In genomic region chr19:11964266-11964665, GRCm38 (mm10) we compare ENCODE assay signal across 8 mouse cellular contexts. TPM values are rescaled to one million over a fixed set of nuclear protein-coding genes. Genes with fewer than 3 reads are reported as not detected.
DNase-seq lines count a peak whose midpoint lies in the region; ATAC-seq and TF ChIP-seq lines count a peak whose summit lies in the region.

No protein-coding gene starts in this region.

- peak overlapping the region; percentile 91 for H3K27ac ChIP-seq in gastrocnemius, adult 2 months
- no peak overlapping the region for H3K27ac ChIP-seq in CH12.LX (ENCODE audit: insufficient read depth, low read depth)
- peak overlapping the region; percentile 82 for H3K27ac ChIP-seq in forebrain, postnatal 0 days (ENCODE audit: low read depth, low read length)
- H3K27ac ChIP-seq in midbrain, embryonic 10.5 days (replicated peaks): peak overlapping the region; percentile 83; the same call in 1 of the 2 replicates

- no peaks in the 10 kb centered on the region for H3K9me3 ChIP-seq in CH12.LX (replicated peaks; ENCODE audit: low read length)
- H3K9me3 ChIP-seq in forebrain, postnatal 0 days (ENCODE audit: low read length): no peaks in the 10 kb centered on the region
- 0 out of 2 replicates have a peak, but pooled peaks cover 6% of the 10 kb centered on the region for H3K9me3 ChIP-seq in midbrain, embryonic 10.5 days (replicated peaks)

- no peak overlapping the region for H3K4me2 ChIP-seq in CH12.LX (ENCODE audit: insufficient read depth, low read depth, poor library complexity, severe bottlenecking)
- H3K4me2 ChIP-seq in forebrain, postnatal 0 days (ENCODE audit: low read depth): peak overlapping the region; percentile 59

- H3K4me1 ChIP-seq in CH12.LX (ENCODE audit: control insufficient read depth in 1 of 2, insufficient read depth in 2 of 2): peaks cover 11 to 27% of the 10 kb centered on the region in 2 experiments
- H3K4me1 ChIP-seq in forebrain, postnatal 0 days (ENCODE audit: insufficient read depth): peaks cover 8% of the 10 kb centered on the region; the same call in 1 of the 2 replicates
- H3K4me1 ChIP-seq in midbrain, embryonic 10.5 days: peaks cover 15% of the 10 kb centered on the region

- peak overlapping the region; percentile 78 for H3K4me3 ChIP-seq in gastrocnemius, adult 2 months
- H3K4me3 ChIP-seq in CH12.LX (replicated peaks in 1 of 3; ENCODE audit: low read depth in 2 of 3, low read length in 2 of 3, poor library complexity in 1 of 3): peak overlapping the region in 1 of 3 experiments; percentile 57
- H3K4me3 ChIP-seq in forebrain, postnatal 0 days (ENCODE audit: low read depth, low read length): peak overlapping the region; percentile 43
- H3K4me3 ChIP-seq in midbrain, embryonic 10.5 days: peak overlapping the region; percentile 86

- no peak; the same call in 1 of the 2 replicates for TF ChIP-seq RAD21 in CH12.LX (IDR thresholded peaks at IDR 0.05; ENCODE audit: low read depth, low read length)

- H3K9ac ChIP-seq in CH12.LX (ENCODE audit: insufficient read depth, low read depth): no peak overlapping the region
- no peak overlapping the region for H3K9ac ChIP-seq in forebrain, postnatal 0 days

- dilution Hi-C loops in CH12.LX (cut with MboI; ENCODE audit: extremely low pct_ligation_motif_present, extremely low pct_unique_long_range_greater_than_20kb, low sequenced_read_pairs): no loop called here

- no peak for TF ChIP-seq POLR2A in CH12.LX (IDR thresholded peaks at IDR 0.05; ENCODE audit: low read depth, low read length)

- no peaks in the 10 kb centered on the region for H3K27me3 ChIP-seq in CH12.LX (replicated peaks)
- H3K27me3 ChIP-seq in forebrain, postnatal 0 days (ENCODE audit: insufficient read depth, low read length): no peaks in the 10 kb centered on the region
- no peaks in the 10 kb centered on the region for H3K27me3 ChIP-seq in midbrain, embryonic 10.5 days (ENCODE audit: low read depth, poor library complexity, severe bottlenecking)

- no peak for DNase-seq in gastrocnemius, adult 2 months
- DNase-seq in gastrocnemius, postnatal 10 days: no peak
- DNase-seq in CH12.LX (ENCODE audit: extremely low read depth): no peak
- no peak for DNase-seq in forebrain, postnatal 0 days
- DNase-seq in midbrain, embryonic 10.5 days (ENCODE audit: low spot score): no peak
- no peak for DNase-seq in ovary, adult 18-20 months (ENCODE audit: low spot score)
- DNase-seq in frontal cortex, postnatal 36 days (ENCODE audit: low spot score in 2 of 2): no peak
- DNase-seq in left cerebral cortex, adult 8-10 months (ENCODE audit: low spot score in 2 of 2): no peak

- no peak for TF ChIP-seq CTCF in gastrocnemius, adult 2 months (IDR thresholded peaks at IDR 0.05)
- TF ChIP-seq CTCF in CH12.LX (conservative IDR thresholded peaks at IDR 0.05 in 1 of 2, IDR thresholded peaks at IDR 0.05 in 1 of 2; ENCODE audit: low read depth in 2 of 2, low read length in 2 of 2): peak in 1 of 2 experiments; percentile 42; a peak in 2 of 4 replicates
- TF ChIP-seq CTCF in forebrain, postnatal 0 days (IDR thresholded peaks at IDR 0.05; ENCODE audit: low read depth): peak; percentile 37; the same call in 1 of the 2 replicates

- 100% methylated on average over 1 of the region's 1 CpGs for WGBS in forebrain, postnatal 0 days
- 94% methylated on average over 1 of the region's 1 CpGs for WGBS in midbrain, embryonic 10.5 days

- peaks cover 24% of the 10 kb centered on the region for H3K79me2 ChIP-seq in CH12.LX (replicated peaks; ENCODE audit: control insufficient read depth, extremely low read depth, insufficient read depth, poor library complexity, severe bottlenecking)

- intact Hi-C loops in gastrocnemius, adult 2 months (cut with DNase I): loop anchor here (5.0 kb wide), 1 partner anchor 42 kb away; no protein-coding TSS in a partner anchor

- no peak for ATAC-seq in forebrain, postnatal 0 days

- in situ Hi-C loops in CH12.LX (cut with MboI; ENCODE audit: low pct_ligation_motif_present, low pct_unique_long_range_greater_than_20kb, low sequenced_read_pairs): loop anchor here (25.0 kb wide), 1 partner anchor 352 kb away; the partner anchor contains the start of genes Ms4a2 and Ms4a6d

- TF ChIP-seq EP300 in CH12.LX (IDR thresholded peaks at IDR 0.05; ENCODE audit: low read length): no peak

- H3K36me3 ChIP-seq in CH12.LX (replicated peaks in 1 of 2; ENCODE audit: control insufficient read depth in 1 of 2, insufficient read depth in 1 of 2, low read length in 1 of 2): peaks cover 4 to 15% of the 10 kb centered on the region in 2 experiments
- no peaks in the 10 kb centered on the region for H3K36me3 ChIP-seq in forebrain, postnatal 0 days (ENCODE audit: insufficient read depth)
- peaks cover 5% of the 10 kb centered on the region; the same call in 1 of the 2 replicates for H3K36me3 ChIP-seq in midbrain, embryonic 10.5 days

TF ChIP-seq in CH12.LX, 34 proteins besides CTCF, POLR2A, EP300 and RAD21:
- TF ChIP-seq MYC (IDR thresholded peaks at IDR 0.05; ENCODE audit: low read depth, low read length): no peak
- TF ChIP-seq E2F4 (IDR thresholded peaks at IDR 0.05; ENCODE audit: insufficient replicate concordance, low read depth, low read length): 0 out of 2 replicates have a peak, but pooled peaks have one; percentile 12
- no peak for TF ChIP-seq RCOR1 (conservative IDR thresholded peaks at IDR 0.05; ENCODE audit: low read depth, low read length)

RNA-seq across cellular contexts. Expression of gene Osbp, which starts 1.5 kb away (rescaled TPM):
- total RNA-seq in gastrocnemius, adult 2 months (2021): 10 to 100 TPM; 54.3 to 62.9 TPM
- total RNA-seq in gastrocnemius, postnatal 10 days (2021): 10 to 100 TPM; 77.5 to 77.9 TPM
- total RNA-seq in CH12.LX (2012; rRNA removed): 17.7 and 20.6 TPM in 2 replicates
- total RNA-seq in CH12.LX (2014; rRNA removed): 21.1 and 21.4 TPM in 2 replicates
- polyA plus RNA-seq in CH12.LX (2012; ENCODE audit: insufficient read length, low read depth): 24.7 and 25.0 TPM in 2 replicates
- 27.3 and 30.3 TPM in 2 replicates for total RNA-seq in forebrain, postnatal 0 days (2014; rRNA removed)
- polyA plus RNA-seq in forebrain, postnatal 0 days (2015; fragmentation: Nextera tagmentation; extraction: Ambion mirVana): 2.3 and 3.1 TPM in 2 replicates
- 2.7 and 2.9 TPM in 2 replicates for polyA plus RNA-seq in midbrain, embryonic 10.5 days (2016; fragmentation: Nextera tagmentation; extraction: Ambion mirVana)
- 10 to 100 TPM; 56.8 to 62.7 (median 59.6) TPM for total RNA-seq in left cerebral cortex, adult 8-10 months (2022)

RNA-seq across cellular contexts. Expression of gene Patl1, which starts 52.1 kb away (rescaled TPM):
- total RNA-seq in gastrocnemius, adult 2 months (2021): 10 to 100 TPM; 24.3 to 29.3 TPM
- 10 to 100 TPM; 25.1 to 28.3 TPM for total RNA-seq in gastrocnemius, postnatal 10 days (2021)
- 8.2 and 8.5 TPM in 2 replicates for total RNA-seq in CH12.LX (2012; rRNA removed)
- total RNA-seq in CH12.LX (2014; rRNA removed): 10.0 and 12.0 TPM in 2 replicates
- polyA plus RNA-seq in CH12.LX (2012; ENCODE audit: insufficient read length, low read depth): 35.9 and 40.8 TPM in 2 replicates
- 7.2 and 12.1 TPM in 2 replicates for total RNA-seq in forebrain, postnatal 0 days (2014; rRNA removed)
- polyA plus RNA-seq in forebrain, postnatal 0 days (2015; fragmentation: Nextera tagmentation; extraction: Ambion mirVana): 7.7 and 11.8 TPM in 2 replicates
- polyA plus RNA-seq in midbrain, embryonic 10.5 days (2016; fragmentation: Nextera tagmentation; extraction: Ambion mirVana): 23.5 and 24.3 TPM in 2 replicates
- total RNA-seq in left cerebral cortex, adult 8-10 months (2022): 10 to 100 TPM; 19.4 to 22.9 (median 21.1) TPM
